Mouse (Mus musculus) thymus, adult 2 months (tissue): ENCODE data around the gene Fntb. TPM values are rescaled to one million over a fixed set of nuclear protein-coding genes. Genes with fewer than 3 reads are reported as not detected.

ENCODE experiments used
- DNase-seq: peaks from one replicate; pipeline ENCODE4 v3.0.0; 2021
- H3K27ac ChIP-seq: fragments of 200-500 bp; 2 replicates; pipeline ENCODE4 v1.5.1; 2012; ENCODE audit warnings: low read length, control low read depth; ENCODE audit not compliant: control insufficient read depth, insufficient read depth
- H3K27me3 ChIP-seq: fragments of 200-500 bp; 2 replicates; pipeline ENCODE4 v1.6.1; 2012; ENCODE audit warnings: mild to moderate bottlenecking, low read length, moderate library complexity, mixed read lengths; ENCODE audit not compliant: control insufficient read depth, insufficient read depth
- H3K36me3 ChIP-seq: fragments of 200-500 bp; 2 replicates; pipeline ENCODE4 v1.6.1; 2012; ENCODE audit warnings: mild to moderate bottlenecking, low read length, moderate library complexity; ENCODE audit not compliant: control insufficient read depth, insufficient read depth
- H3K4me1 ChIP-seq: fragments of 200-500 bp; replicated peaks from 2 replicates; pipeline ENCODE4 v1.6.1; 2012; ENCODE audit warnings: low read length; ENCODE audit not compliant: control insufficient read depth, insufficient read depth
- H3K4me3 ChIP-seq: fragments of 200-500 bp; 2 replicates; pipeline ENCODE4 v1.5.1; 2012; ENCODE audit warnings: mild to moderate bottlenecking, low read length, control low read depth, moderate library complexity; ENCODE audit not compliant: control insufficient read depth, insufficient read depth
- CTCF ChIP-seq: fragments of 200-500 bp; IDR thresholded peaks from 2 replicates; pipeline ENCODE4 v1.5.1; 2012; ENCODE audit warnings: mild to moderate bottlenecking, control low read depth, low read length, moderate library complexity, borderline replicate concordance; ENCODE audit not compliant: control insufficient read depth, poor library complexity, insufficient read depth; ENCODE audit errors: extremely low read depth
- POLR2A ChIP-seq: fragments of 200-500 bp; IDR thresholded peaks from 2 replicates; pipeline ENCODE4 v1.6.1; 2012; ENCODE audit warnings: mild to moderate bottlenecking, low read length, control low read depth, moderate library complexity; ENCODE audit not compliant: control insufficient read depth, poor library complexity, insufficient read depth; ENCODE audit errors: extremely low read depth
- WGBS: fragments of 180-500 bp; shearing (Covaris S2); methylation state at CpG from one replicate; pipeline ENCODE4 v1.1.7; 2018; 5-methylcytosine and 5-hydroxymethylcytosine counted together
- polyA plus RNA-seq: library from polyadenylated mRNA; depleted of rRNA; stranded (reverse); fragments of >200 nt; gene quantifications from 2 replicates; pipeline ENCODE4 v1.2.3, GENCODE M21; 2012

Fntb gene
- polyA plus RNA-seq, 1 experiment: 51.3 TPM

- H3K4me3 ChIP-seq: no peak overlapping the region
- no peak for DNase-seq
- whole genome bisulfite sequencing: 89% methylated on average over 2 of the region's 2 CpGs
- no peak for TF ChIP-seq CTCF
- TF ChIP-seq POLR2A: no peak
- H3K4me1 ChIP-seq: no peaks in the 10 kb centered on the region
- H3K36me3 ChIP-seq: no peaks in the 10 kb centered on the region
- H3K27me3 ChIP-seq: no peaks in the 10 kb centered on the region
- no peak overlapping the region for H3K27ac ChIP-seq
These were observed 48.7 kb downstream of the Fntb start for GRCm38 (mm10) chr12:76814120-76814519.

DNA sequence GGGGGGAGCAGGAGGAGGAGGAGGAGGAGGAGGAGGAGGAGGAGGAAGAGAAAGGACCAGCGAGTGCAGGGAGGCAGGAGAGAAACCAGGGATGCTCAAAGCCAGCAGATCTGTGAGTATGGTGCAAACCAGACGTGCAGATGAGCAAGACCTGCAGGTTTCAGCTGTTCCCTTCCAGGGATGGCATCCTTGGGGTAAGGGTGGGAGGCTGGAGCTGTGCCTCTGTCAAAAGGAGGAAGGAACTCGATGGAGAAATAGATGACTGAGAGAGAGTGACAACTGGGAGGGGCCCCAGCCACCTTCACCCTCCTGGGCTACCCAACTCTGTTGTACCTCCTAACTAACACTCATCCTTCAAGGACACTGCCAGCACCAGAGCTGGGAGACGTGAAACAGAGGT is 51.3 kb downstream of the Fntb start:
- no peak for TF ChIP-seq POLR2A
- TF ChIP-seq CTCF: no peak
- Histone ChIP-seq H3K36me3 (no peaks in the 10 kb centered on the region), H3K4me3 (no peak overlapping the region), H3K27ac (no peak overlapping the region), H3K4me1 (no peaks in the 10 kb centered on the region), H3K27me3 (peaks cover 3% of the 10 kb centered on the region; the same call in 1 of the 2 replicates)
- WGBS: 54% methylated on average over 4 of the region's 4 CpGs
- DNase-seq: no peak

GRCm38 (mm10) chr12:76817176-76817575 is 51.8 kb downstream of the Fntb start:
- Histone ChIP-seq H3K4me3 (no peak overlapping the region), H3K27me3 (peaks cover 7% of the 10 kb centered on the region; the same call in 1 of the 2 replicates), H3K36me3 (no peaks in the 10 kb centered on the region), H3K27ac (no peak overlapping the region), H3K4me1 (peaks cover 4% of the 10 kb centered on the region)
- 79% methylated on average over 4 of the region's 4 CpGs for WGBS
- no peak for DNase-seq
- TF ChIP-seq POLR2A: no peak

DNA sequence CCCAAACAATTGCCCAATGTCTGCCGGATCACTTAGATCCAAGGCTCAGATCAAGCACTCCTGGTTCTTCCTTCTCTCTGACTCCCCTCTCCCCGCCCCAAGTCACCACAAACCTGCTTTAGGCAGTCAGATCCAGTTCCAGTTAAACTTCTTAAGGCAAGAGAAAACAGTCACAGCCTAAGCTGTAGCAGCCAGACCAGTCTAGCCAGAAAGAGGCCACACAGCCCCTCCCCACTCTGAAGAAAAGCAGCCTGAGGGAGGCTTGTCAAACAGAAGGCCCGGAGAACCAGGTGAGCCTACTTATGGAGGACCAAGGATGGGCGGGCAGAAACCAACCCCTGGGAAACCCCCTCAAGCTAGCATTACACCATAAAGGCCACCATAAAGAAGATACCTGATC is 52.7 kb downstream of the Fntb start:
- 91% methylated on average over 4 of the region's 4 CpGs for WGBS
- no peaks in the 10 kb centered on the region for H3K36me3 ChIP-seq
- peaks cover 11% of the 10 kb centered on the region; the same call in 1 of the 2 replicates for H3K27me3 ChIP-seq
- H3K4me1 ChIP-seq: peaks cover 10% of the 10 kb centered on the region
- H3K4me3 ChIP-seq: no peak overlapping the region
- no peak overlapping the region for H3K27ac ChIP-seq
- no peak for DNase-seq
- TF ChIP-seq CTCF (no peak), POLR2A (no peak)

DNA sequence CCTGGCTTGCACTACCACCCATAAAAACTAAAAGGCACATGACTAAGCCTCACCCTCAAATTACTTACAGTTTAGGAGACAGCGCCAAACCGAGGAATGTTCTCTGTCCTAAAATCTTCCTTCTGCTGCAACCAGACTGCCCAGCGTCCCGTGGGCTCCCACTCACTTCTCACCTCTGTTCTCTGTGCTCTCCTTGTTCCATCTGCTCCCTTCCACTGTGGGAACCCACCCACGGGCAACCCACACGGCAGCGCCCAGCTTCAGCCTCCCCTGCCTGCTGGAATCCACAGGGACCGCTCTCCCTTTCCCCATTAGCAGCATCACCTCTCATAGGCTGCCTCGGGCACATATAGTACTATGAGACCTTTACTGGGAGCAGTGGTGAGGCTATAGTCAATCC is 53.5 kb downstream of the Fntb start:
- Histone ChIP-seq H3K36me3 (no peaks in the 10 kb centered on the region), H3K27me3 (peaks cover 11% of the 10 kb centered on the region; the same call in 1 of the 2 replicates), H3K27ac (no peak overlapping the region), H3K4me1 (peaks cover 10% of the 10 kb centered on the region), H3K4me3 (no peak overlapping the region)
- TF ChIP-seq POLR2A (no peak), CTCF (no peak)
- DNase-seq: no peak
- WGBS: 93% methylated on average over 9 of the region's 9 CpGs

GRCm38 (mm10) chr12:76819816-76820215 is 54.4 kb downstream of the Fntb start:
- DNase-seq: no peak
- TF ChIP-seq POLR2A (no peak), CTCF (no peak)
- H3K36me3 ChIP-seq: no peaks in the 10 kb centered on the region
- peaks cover 11% of the 10 kb centered on the region; the same call in 1 of the 2 replicates for H3K27me3 ChIP-seq
- 88% methylated on average over 6 of the region's 6 CpGs for WGBS
- H3K4me3 ChIP-seq: no peak overlapping the region
- H3K4me1 ChIP-seq: peaks cover 10% of the 10 kb centered on the region
- H3K27ac ChIP-seq: no peak overlapping the region

DNA sequence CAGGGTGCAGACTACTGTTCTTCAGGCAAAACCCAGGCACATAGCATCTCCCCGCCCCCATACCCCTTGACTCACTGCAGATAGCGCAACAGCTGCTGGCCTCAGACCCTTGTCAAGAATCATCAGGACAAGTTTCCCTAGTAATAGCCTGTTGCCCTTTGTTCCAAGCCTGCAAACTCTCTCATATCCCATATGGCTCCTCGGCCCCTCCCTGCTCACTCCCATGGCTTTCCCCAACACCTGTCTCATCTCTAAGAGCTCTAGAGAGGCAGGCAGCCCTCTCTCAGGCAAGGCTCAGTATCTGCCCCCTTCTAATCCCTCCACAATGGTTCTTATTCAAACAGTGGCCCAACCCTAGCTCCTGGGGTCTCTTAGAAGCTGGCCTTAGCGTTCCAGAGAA is 55.2 kb downstream of the Fntb start:
- Histone ChIP-seq H3K4me3 (no peak overlapping the region), H3K36me3 (no peaks in the 10 kb centered on the region), H3K4me1 (peaks cover 10% of the 10 kb centered on the region), H3K27ac (no peak overlapping the region), H3K27me3 (peaks cover 11% of the 10 kb centered on the region; the same call in 1 of the 2 replicates)
- no peak for DNase-seq
- WGBS: 88% methylated on average over 4 of the region's 4 CpGs
- TF ChIP-seq POLR2A: no peak
- TF ChIP-seq CTCF: no peak
